Mouse (Mus musculus) E14TG2a.4 (cell line): Measurements from ENCODE around the gene Robo1.

Experiments used
- CTCF ChIP-seq: conservative IDR thresholded peaks from 2 replicates; pipeline ENCODE4 v1.5.1; 2014; ENCODE audit warnings: low read length
- NANOG ChIP-seq: IDR thresholded peaks from 2 replicates; pipeline ENCODE4 v1.6.1; 2014; ENCODE audit warnings: borderline replicate concordance, low read length, mixed read lengths
- POU5F1 ChIP-seq: IDR thresholded peaks from 2 replicates; pipeline ENCODE4 v1.6.1; 2014; ENCODE audit warnings: low read length, borderline replicate concordance

DNA sequence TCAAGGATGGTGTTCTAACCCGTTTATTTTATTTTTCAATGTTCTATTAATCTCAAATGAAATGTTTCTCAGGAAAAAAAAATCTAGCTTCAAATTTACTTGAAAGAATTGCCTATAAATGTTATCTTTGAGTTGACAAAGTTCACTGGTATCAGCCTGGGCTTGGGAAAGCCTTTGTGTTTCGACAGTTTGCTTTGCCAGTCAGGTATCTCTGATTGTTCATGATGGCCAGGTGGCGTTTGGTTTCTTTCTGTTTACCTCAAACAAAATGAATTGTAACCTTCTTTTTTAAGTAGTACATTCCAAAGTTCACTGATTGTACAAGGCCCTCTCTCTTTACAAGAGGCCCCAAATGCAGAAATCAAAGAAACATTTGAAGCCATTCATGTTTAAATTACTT, 611.9 kb downstream of the Robo1 start:
- TF ChIP-seq CTCF (no peak), NANOG (no peak), POU5F1 (no peak)
